Mouse (Mus musculus): ENCODE measurements around the gene Rnf10.
"Not testable (repeated sequence)": the region's sequence is repeated elsewhere in the genome, so short reads cannot be mapped to it uniquely, and the experiment has no call there.

Gene Rnf10

DNA sequence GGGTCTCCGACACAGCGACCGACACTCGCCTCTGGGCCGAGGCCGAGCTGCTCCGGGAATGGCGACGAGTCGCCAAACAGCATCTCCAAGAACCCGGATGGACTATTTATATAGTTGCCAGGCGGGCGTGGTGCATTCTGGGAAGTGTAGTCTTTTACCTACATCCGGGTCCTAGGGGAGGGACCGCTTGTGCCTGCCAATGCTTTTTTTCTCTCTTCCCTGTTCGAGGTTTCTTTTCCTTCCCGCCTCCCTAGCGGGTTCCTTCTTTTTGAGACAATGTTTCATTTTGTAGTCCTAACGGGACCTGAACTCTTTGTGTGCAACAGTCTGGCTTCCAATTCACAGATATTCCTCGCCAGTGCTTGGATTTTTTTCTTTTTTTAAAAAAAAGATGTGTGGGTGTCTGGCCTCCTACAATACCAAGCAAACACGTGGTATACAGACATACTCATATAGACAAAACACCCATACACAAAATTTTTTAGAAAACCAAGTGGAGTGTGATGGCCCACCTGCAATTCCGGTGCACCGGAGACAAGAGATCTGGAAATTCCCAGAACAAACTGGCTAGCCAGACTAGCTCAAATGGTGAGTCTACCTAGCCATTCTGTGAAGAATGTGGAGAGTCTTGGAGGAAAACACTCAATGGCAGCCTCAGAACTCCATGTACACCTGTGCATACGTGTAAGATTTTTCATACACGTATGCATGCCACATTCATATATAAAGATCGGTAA lies at the start of gene Rnf10:
Rnf10 (minus strand) TSS at position 87 of the 737 bp plus-strand sequence.
- DNase-seq (ENCODE audit: low spot score): peak; percentile 98

DNA sequence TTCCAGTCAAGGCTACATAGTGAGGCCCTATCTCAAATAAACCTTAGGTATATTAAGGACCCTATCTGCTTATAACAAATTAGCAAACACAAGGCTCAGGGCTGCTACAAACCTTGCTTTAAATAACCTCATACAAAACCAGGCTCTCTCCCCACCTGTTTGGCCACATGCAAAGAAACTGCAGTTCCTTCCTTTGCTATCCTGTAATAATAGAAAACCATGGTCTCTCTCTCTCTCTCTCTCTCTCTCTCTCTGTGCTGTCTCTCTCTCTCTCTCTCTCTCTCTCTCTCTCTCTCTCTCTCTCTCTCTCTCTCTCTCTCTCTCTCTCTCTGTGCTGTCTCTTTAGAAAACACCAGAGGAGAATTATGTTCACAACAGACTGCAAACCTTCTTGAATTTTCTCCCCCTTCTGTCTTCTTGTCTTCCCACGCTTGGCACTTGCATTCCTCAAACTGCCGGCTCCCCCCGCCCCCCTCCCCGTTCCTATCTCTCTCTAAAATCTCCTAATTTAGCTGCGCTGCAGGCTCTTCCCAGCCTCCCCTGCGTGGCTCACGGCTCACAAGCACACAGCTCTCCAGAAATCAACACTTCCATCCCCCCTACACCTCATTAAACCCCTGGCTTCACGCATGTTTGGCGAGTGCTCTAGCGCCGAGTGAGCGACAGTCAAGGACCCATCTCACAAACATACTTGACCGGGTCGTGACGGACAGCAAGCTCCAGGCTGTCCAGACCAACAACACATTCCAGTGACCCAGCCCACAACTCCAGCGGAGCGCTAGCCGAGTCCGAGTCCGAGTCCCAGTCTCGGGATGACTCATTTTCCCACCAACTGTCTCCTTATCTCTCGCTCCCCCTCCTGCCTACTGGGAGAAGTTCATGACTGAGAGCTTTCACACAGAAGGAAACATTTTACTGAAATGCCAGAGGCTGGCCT lies 46.6 kb upstream of the Rnf10 start:
- peak; percentile 85 for DNase-seq (ENCODE audit: low spot score)

DNA sequence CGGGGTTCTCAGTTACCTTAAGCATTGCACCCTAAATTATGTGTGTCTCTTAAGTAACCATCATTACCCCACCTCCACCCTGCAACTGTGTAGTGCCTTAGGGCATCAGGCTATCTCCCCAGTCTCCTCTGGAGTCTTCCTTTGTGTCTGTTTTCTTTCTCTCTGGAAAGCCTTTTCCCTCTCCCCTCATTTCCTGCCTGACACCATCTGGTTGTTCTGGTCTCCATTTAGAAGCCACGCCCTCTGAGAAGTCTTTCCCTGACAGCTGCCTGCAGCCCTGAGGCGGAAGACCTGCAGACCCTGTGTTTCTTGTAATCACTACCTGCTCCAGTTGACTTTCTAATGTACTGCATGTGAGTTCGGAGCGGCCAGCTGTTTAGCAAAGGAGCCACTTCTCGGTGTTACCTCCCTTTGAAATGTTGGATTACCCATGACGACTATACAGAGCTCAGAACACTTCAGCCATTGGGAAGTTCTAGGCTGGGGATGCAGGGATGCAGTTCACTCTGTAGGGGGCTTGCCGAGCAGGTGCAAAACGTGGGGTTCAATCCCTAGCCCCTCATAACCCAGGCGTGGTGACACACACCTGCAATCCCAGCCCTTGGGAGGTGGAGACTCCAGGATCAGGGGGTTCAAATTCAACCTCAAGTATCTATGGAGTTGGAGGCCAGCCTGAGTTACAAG lies 45.1 kb upstream of the Rnf10 start:
- peak; percentile 58 for DNase-seq (ENCODE audit: low spot score)

DNA sequence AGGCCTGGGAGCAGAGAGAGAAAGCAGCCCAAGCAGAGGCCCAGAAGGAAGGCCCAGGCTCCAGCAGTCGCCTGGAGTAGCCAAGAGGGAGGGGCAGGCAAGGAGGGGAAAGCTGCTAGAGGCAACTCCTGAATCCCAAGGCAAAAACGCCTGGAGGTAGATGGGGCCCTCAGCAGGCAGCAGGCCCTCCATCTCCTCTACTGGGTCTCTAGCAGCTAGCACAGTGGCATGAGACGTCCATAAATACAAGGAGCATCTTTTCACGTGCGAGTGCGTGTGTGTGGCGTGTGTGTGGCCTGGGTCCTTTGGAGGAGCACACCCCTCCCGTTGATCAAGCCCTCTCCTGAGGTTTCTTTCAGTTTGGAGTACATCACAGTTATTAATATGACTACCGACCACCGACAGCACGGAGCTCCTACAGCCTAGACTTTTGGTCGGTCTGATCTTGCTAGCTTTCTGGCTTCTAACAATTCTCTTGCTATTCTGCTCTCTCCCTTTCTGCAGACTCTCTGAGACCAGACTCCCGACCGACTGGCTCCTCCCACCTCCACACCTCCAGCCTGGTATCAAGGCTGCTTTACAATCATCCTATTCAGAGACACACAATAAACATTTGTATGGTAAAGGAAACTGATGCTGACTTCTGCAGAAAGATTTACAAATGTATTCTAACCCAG lies 44.4 kb upstream of the Rnf10 start:
- DNase-seq (ENCODE audit: low spot score): no peak

DNA sequence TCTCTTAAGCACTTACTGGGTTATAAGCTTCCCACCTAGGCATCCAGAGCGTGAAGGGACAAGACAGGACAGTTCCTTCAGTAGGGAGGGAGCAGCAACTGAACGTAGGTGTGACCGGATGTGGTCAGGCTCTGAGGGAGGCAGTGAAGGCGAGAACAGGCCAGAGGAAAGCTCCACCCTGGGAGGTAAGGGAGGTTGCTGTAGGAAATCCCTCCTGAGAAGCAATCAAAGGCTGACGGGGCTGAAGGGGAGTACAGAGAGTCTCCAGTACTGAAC lies 40.9 kb upstream of the Rnf10 start:
- no peak for DNase-seq (ENCODE audit: low spot score)

DNA sequence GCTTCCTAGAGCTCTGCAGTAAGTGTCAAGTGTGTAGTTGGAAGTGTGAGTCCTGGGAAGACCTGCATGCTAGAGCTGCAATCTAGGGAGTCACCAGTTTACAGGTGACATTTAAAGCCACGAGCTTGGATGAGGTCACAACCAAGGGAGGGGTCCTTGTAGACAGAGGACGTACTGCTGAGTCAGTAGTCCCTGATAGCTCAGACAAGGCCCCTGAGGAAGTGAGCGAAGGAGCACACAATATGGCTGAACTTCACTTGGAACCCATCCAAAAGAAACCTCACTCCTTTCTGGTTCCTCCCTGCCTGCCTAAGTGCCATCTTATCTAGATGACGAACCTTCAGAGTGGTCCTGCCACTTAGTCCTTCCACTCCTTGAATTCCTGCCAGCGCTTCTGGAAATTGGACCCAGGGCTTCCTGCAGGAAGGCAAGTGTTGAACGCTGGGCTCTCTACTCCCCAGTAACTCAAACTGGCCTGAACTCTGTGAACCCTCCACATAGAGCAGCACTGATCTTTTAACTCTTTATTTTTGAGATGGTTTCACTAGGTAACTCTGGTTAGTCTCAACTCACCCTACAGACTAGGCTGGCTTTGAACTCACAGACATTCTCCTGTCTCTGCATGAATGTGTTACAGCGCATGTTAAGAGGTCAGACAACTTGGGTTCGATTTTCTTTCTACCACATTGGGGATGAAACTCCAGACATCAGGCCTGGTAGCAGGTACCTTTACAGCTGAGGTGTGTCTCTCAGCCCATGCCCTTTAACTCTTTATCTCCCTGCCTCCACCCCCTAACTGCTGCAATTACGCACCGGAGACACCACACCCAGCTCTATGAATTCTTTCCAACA lies 40.3 kb upstream of the Rnf10 start:
- DNase-seq (ENCODE audit: low spot score): no peak

DNA sequence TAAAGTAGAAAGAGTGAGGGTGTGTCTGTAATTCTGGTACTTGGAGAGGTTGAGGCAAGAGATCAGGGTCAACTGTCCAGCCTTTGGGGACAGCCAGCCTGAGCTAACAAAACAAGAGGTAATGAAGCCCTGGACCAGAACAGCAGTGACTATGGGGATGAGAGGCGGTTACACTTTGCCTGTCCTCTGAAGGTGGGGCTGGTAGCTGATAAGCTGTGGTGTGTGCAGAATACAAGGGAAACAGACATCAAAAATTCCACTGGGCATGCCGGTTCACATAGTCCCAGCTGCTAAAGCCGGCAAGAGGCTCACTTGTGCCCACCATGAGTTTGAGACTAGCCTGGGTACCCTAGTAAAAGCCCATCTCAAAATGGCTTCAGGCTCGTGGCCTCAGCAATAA lies 39.7 kb upstream of the Rnf10 start:
- DNase-seq (ENCODE audit: low spot score): no peak

DNA sequence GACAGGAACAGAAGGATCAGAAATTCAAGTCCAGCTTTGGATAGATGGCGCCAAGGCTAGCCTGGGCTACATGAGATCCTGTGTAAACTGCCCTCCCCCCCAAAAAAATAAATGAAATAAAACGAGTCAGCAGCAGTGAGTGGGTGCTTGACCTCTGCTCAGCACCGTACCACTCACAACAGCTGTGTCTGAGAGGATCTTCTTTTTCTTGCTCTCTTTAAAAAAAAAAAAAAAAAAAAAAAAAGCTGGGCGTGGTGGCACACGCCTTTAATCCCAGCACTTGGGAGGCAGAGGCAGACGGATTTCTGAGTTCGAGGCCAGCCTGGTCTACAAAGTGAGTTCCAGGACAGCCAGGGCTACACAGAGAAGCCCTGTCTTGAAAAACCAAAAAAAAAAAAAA lies 29.5 kb upstream of the Rnf10 start:
- not testable (repeated sequence) for DNase-seq (ENCODE audit: low spot score)

DNA sequence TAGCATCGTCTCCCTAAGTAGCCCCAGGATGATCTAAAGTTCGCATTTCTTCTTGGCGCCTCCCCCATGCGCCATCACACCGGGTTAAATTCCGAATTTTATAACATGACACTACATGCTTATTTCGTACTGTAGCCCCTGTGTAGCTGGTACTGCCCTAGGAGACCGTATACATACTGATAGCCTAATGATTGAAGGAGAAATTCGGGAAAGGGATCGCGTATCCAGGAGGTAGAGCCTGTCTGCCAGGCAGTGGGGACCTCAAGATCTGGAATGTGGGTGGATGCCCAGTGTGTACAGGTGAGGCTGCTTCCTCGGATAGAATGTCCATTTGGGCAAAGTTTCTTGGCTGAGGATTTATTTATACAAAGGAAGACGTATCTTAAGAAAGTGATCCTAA lies 28.9 kb upstream of the Rnf10 start:
- DNase-seq (ENCODE audit: low spot score): no peak

DNA sequence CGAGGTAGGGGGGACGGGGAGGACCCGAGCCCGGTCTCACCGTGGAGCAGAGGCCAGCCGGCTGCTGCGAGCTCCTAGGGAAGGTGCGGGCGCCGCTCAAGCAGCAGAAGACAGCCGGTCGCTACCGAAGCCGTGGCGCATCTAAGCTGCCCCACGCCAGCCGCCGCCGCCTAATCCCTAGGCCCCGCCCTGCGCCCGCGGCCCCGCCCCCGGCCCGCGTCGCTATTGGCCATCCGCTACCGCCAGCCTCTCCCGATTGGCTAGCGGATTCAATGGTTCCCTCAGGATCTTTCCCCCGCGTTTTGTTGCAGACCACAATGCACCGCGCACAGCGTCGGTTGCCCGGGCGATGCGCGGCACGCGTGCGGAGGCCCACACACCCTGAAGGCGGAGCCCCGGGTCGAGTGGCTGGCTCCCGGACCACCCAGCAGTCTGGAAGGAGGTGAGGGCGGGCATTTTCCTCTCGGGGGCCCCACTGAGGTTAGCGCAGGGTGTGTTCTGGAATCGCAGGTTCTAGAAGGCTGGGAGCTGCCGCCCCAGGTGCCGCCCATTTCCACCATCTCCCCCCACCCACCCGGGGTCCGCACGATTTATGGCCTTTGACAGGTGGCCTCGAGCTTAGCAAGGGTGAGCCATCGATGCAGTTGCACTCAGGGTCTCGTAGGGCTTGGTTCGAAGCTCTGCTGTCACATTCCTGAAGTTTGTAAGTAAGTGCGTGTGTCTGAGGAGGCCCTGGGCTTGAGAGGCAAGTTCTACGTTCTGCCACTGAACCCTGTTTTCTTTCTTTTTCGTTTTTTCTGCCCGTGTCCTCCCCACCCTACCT lies 28.3 kb upstream of the Rnf10 start, which contains the start of gene Dynll1:
Dynll1 (minus strand) TSS at position 208 of the 823 bp plus-strand sequence.
- peak; percentile 99 for DNase-seq (ENCODE audit: low spot score)

DNA sequence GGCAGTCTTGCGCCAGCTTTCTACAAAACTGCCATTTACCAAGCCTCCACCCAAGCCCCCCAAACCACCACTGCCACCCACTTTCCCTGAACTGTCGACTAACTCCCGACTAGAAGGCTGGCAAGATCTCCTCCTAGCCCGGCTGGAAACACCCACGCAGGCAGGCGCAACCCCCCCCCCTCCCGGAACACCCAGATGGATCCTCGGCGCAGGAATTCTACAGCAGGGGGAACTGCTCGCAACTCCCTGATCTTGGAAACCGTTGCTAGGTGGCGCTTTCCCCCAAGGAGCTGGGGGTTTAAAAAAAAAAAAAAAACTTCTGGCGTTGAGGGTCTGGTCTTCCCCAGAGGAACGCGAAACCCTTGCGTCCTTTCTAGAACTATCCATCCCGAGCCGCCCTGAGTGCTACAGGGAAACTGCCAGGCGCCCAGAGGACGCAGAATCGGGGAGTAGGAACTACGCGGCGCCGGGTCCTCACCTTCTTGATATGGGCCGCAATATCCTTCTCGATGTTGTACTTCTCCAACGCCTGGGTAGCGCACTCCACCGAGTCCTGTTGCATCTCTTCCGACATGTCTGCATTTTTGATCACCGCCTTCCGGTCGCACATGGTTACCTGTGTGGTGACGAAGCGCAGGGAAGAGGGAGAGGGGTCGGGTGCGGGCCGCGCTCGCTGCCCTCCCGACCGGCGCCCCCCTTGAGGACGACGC lies 27.5 kb upstream of the Rnf10 start:
- DNase-seq (ENCODE audit: low spot score): peak; percentile 82

DNA sequence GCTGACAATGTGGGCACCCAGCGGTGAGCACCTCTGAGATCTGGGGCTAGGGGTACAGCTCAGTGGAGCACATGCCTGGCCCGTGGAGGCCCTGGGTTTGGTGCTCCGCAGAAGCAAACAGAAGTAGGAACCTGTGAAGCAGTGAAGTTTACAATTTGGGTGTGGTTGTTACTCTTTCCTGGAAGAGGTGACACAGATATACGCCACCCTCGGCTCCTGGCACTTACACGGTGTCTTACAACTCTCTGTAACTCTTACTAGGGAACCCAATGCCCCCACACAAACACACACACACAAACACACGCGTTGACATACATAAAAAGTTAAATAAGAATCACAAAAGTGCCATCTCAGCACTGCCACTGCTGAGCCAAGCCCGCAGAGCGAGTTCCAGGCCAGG lies 23.6 kb upstream of the Rnf10 start:
- no peak for DNase-seq (ENCODE audit: low spot score)

DNA sequence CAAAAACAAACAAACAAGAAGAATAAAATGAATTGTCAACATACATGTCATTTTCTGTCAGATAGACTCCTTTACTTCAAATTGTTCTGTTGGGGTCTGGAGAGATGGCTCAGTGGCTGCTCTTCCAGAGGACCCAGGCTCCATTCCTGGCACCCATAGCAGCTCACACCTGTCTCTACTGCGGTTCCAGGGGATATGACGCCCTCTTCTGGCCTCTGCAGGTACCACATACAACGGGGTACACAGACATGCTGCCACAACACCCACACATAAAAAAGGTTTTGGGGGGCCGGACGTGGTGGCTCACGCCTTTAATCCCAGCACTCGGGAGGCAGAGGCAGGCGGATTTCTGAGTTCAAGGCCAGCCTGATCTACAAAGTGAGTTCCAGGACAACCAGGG lies 21.5 kb upstream of the Rnf10 start:
- DNase-seq (ENCODE audit: low spot score): no peak

DNA sequence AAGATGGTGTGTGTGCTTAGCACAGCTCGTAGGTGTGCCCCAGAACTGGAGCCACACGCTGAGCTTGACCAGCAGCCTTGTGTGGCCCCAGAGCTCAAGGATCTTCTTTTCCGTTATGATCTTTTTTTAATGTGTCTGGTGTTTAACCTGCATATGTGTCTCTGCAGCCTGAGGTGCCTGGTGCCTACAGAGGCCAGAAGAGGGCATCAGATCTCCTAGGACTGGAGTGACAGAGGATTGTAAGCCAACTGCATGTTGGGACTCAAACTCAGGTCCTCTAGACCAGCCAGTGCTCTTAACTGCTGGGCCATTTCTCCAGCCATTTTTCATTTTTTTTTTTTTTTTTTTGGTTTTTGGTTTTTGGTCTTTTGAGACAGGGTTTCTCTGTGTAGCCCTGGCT lies 12.0 kb upstream of the Rnf10 start:
- no peak for DNase-seq (ENCODE audit: low spot score)

DNA sequence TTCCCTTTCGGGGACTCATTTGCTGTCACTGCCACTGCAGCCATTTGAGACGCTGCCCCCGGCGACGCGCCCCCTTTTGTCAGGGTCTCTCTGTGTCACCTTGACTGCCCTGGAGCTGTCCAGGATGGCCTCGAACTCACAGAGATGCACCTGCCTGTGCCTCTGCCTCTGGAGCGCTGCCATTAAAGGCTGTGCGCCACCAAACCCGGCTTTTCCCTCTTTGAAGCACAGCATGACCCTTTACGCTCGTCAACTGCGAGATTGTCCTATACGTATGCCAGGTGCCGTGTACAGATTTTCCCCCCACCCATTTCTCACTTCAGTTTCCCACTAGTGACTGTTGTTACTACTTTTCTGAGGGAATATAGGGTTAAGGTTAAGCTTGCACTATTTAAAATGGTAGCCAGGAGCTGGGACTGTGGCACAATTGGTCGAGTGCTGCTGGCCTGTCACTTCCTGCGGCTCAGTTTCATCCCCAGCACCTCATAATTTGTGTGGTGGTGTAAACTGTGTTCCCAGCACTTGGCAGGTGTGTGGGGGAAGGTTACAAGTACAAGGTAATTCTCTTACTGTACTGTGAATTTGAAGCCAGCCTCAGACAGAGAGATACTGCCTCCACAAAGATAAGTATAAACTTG lies 7.5 kb upstream of the Rnf10 start:
- no peak for DNase-seq (ENCODE audit: low spot score)

DNA sequence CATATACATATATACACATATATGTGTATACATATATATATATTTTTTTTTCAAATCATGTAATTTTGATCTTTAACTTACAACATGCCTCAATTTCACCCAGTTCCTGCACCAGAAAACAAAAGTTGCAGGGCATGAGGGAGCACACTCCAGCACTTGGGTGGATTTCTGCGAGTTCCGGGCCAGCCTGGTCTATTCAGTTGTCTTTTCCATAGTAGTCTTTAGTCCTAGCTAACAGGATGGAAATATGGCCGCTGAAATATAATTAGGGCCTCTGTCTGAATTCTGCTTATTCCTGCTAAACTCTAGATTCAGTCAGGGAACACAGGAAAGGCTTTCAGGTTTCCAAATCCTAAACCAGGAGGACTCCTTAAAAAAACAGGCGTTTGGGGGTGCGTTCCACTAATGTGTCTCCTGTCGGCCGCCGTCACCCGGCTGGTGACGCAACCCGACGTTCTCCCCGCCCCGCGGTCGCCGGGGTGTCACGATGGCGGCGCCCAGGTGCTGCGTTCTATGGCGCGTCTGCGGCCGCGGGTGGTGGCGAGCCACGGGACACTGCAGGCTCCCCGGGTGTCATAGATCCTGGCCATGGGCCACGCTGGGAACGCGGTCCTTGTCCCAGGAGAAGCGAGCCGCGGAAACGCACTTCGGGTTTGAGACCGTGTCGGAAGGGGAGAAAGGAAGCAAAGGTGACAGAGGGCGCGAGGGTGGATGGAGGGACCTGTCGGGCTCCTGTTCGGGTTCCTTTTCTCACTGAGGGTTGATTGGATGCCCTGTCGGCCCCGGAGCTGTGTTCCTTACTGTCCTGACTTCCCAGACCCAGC lies 6.7 kb upstream of the Rnf10 start, which contains the start of gene Coq5:
Coq5 (plus strand) TSS at position 441 of the 824 bp plus-strand sequence.
- DNase-seq (ENCODE audit: low spot score): peak; percentile 79

DNA sequence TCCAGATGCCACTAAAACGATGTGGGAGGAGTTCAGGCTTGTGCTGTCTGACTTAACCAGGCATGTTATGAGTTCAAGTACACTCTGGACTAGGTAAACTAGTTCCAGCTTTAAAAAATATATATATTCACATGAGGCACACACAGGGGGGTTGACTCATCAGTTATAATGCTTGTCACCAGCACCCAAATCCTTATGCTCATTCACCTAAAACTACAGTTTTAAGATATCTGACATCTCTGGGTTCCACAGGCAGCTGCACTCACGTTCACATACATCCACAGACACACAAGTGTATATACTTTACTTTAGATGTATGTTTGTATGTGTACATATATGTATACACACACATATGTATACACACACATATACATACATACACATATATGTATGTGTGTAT lies 6.1 kb upstream of the Rnf10 start:
- no peak for DNase-seq (ENCODE audit: low spot score)

DNA sequence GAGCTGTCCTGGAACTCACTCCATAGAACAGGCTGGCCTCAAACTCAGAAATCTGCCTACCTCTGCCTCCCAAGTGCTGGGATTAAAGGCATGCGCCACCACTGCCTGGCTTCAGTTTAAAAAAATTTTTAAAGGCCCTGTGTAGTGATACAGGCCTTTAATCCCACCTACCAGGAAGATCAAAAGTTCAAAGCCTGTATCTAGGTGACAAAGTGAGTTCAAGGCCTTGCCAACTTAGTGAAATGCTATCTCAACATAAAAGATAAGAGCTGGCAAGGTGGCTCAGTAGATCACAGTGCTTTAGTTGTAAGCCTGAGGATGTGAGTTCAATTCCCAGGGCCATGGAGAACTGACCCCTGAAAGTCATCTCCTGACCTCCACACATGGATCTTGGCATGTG lies 5.4 kb upstream of the Rnf10 start:
- no peak for DNase-seq (ENCODE audit: low spot score)

Measured in yolk sac, embryonic 10.5 days (tissue).